Mouse (Mus musculus) neural tube, embryonic 12.5 days (tissue): ENCODE data around the gene Casc3. TPM values are rescaled to one million over a fixed set of nuclear protein-coding genes. Genes with fewer than 3 reads are reported as not detected.

ENCODE experiments used
- ATAC-seq: fragments of 200-750 bp; cut with Nextera tagmentation; 2 replicates; pipeline ENCODE4 v1.8.0; 2017; ENCODE audit warnings: low read depth, mild to moderate bottlenecking, moderate TSS enrichment, moderate library complexity; ENCODE audit not compliant: low FRiP score
- H3K27ac ChIP-seq: fragments of 300-500 bp; sonication (generic); 2 replicates; pipeline ENCODE4 v1.5.1; 2016
- H3K27me3 ChIP-seq: fragments of 300-500 bp; sonication (generic); replicated peaks from 2 replicates; pipeline ENCODE4 v1.6.1; 2016; ENCODE audit warnings: mild to moderate bottlenecking
- H3K36me3 ChIP-seq: fragments of 300-500 bp; sonication (generic); 2 replicates; pipeline ENCODE4 v1.6.1; 2016; ENCODE audit warnings: mild to moderate bottlenecking
- H3K4me1 ChIP-seq: fragments of 300-500 bp; sonication (generic); 2 replicates; pipeline ENCODE4 v1.6.1; 2016
- H3K4me2 ChIP-seq: fragments of 300-500 bp; sonication (generic); replicated peaks from 2 replicates; pipeline ENCODE4 v1.6.1; 2016; ENCODE audit warnings: mild to moderate bottlenecking
- H3K4me3 ChIP-seq: fragments of 300-500 bp; sonication (generic); 2 replicates; pipeline ENCODE4 v1.5.1; 2016
- H3K9ac ChIP-seq: fragments of 300-500 bp; sonication (generic); 2 replicates; pipeline ENCODE4 v1.6.1; 2016; ENCODE audit warnings: mild to moderate bottlenecking
- H3K9me3 ChIP-seq: fragments of 300-500 bp; sonication (generic); 2 replicates; pipeline ENCODE4 v1.6.1; 2016; ENCODE audit warnings: mild to moderate bottlenecking
- WGBS: fragments of 180-500 bp; shearing (Covaris S2); methylation state at CpG from one replicate; pipeline ENCODE4 v1.1.7; 2016; 5-methylcytosine and 5-hydroxymethylcytosine counted together
- polyA plus RNA-seq: library from polyadenylated mRNA; unstranded; fragments of >200 nt; fragmentation: Nextera tagmentation; extraction: Ambion mirVana; gene quantifications from 2 replicates; pipeline ENCODE4 v1.2.1, GENCODE M21; 2016

Gene Casc3
- polyA plus RNA-seq, 1 experiment from 2014 or later: 68.5 TPM

DNA sequence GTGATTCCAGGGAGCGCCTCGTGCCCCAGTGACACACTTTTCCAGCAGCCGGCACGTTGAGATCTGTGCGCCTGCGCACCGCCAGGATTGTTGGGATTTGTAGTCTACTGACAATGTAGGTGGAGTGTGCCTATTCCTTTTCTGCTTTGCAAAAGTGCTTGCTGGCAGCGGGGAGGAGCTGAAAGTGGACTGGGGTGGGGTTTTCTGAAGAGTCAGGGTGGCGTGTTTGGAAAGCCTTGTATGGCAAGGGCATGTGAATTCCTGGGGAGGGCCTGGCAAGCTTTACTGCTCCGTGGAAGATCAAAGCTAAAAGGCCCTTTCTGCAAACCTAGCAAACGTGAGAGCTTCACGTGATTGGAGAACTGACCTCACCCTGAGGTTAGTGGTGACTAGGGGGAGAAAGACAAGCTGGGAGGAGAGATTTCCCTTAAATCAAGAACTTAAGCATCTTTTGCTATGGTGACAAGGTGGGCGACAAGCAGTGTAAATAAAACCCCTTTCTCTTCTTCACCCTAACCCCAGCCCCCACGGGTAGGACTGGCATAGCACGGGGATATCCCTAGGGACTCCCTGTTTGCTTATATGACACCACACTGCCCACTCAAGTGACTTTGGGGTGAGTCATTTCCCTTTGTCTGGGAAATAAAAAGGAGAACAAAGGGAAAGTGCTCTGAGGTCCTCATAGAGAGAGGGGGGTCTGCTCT is 29.2 kb upstream of the Casc3 start:
- no peaks in the 10 kb centered on the region for H3K9me3 ChIP-seq
- peak; percentile 78 for ATAC-seq
- H3K9ac ChIP-seq: peak overlapping the region; percentile 35; the same call in 1 of the 2 replicates
- H3K27me3 ChIP-seq: no peaks in the 10 kb centered on the region
- no peak overlapping the region for H3K27ac ChIP-seq
- 2% methylated on average over 15 of the region's 15 CpGs for WGBS
- peak overlapping the region; percentile 80 for H3K4me2 ChIP-seq
- peaks cover 3% of the 10 kb centered on the region; the same call in 1 of the 2 replicates for H3K36me3 ChIP-seq
- peak overlapping the region; percentile 28 for H3K4me3 ChIP-seq
- H3K4me1 ChIP-seq: peaks cover 40% of the 10 kb centered on the region

- H3K9ac ChIP-seq: peak overlapping the region; percentile 35; the same call in 1 of the 2 replicates
- peaks cover 40% of the 10 kb centered on the region for H3K4me1 ChIP-seq
- no peak overlapping the region for H3K27ac ChIP-seq
- peak; percentile 16; the same call in 1 of the 2 replicates for ATAC-seq
- H3K4me2 ChIP-seq: peak overlapping the region; percentile 80
- no peaks in the 10 kb centered on the region for H3K36me3 ChIP-seq
- H3K27me3 ChIP-seq: no peaks in the 10 kb centered on the region
- no peak overlapping the region for H3K4me3 ChIP-seq
- 39% methylated on average over 12 of the region's 12 CpGs for WGBS
- no peaks in the 10 kb centered on the region for H3K9me3 ChIP-seq
Measured at GRCm38 (mm10) chr11:98776052-98776764, 28.5 kb upstream of the Casc3 start.

GRCm38 (mm10) chr11:98776843-98777590 is 27.7 kb upstream of the Casc3 start:
- no peaks in the 10 kb centered on the region for H3K27me3 ChIP-seq
- no peak overlapping the region for H3K4me3 ChIP-seq
- no peak for ATAC-seq
- H3K9me3 ChIP-seq: no peaks in the 10 kb centered on the region
- 0 out of 2 replicates have a peak overlapping the region, but pooled peaks have one; percentile 18 for H3K9ac ChIP-seq
- H3K4me1 ChIP-seq: peaks cover 46% of the 10 kb centered on the region
- H3K27ac ChIP-seq: no peak overlapping the region; the same call in 1 of the 2 replicates
- peak overlapping the region; percentile 22; the same call in 1 of the 2 replicates for H3K4me2 ChIP-seq
- 14% methylated on average over 9 of the region's 9 CpGs for WGBS
- H3K36me3 ChIP-seq: no peaks in the 10 kb centered on the region

- ATAC-seq: no peak
- Histone ChIP-seq H3K27ac (no peak overlapping the region), H3K27me3 (no peaks in the 10 kb centered on the region), H3K4me1 (peaks cover 55% of the 10 kb centered on the region), H3K4me2 (no peak overlapping the region), H3K36me3 (no peaks in the 10 kb centered on the region), H3K9me3 (no peaks in the 10 kb centered on the region), H3K9ac (no peak overlapping the region), H3K4me3 (no peak overlapping the region)
Measured at GRCm38 (mm10) chr11:98777888-98778287, 26.8 kb upstream of the Casc3 start.

GRCm38 (mm10) chr11:98781851-98782512 is 22.7 kb upstream of the Casc3 start:
- Histone ChIP-seq H3K36me3 (no peaks in the 10 kb centered on the region), H3K9ac (peak overlapping the region; percentile 19; the same call in 1 of the 2 replicates), H3K4me3 (no peak overlapping the region), H3K9me3 (no peaks in the 10 kb centered on the region), H3K27me3 (no peaks in the 10 kb centered on the region), H3K4me2 (peak overlapping the region; percentile 53), H3K4me1 (peaks cover 49% of the 10 kb centered on the region), H3K27ac (no peak overlapping the region)
- ATAC-seq: no peak
- 23% methylated on average over 13 of the region's 14 CpGs for WGBS

- no peak for ATAC-seq
- 2% methylated on average over 17 of the region's 17 CpGs for WGBS
- H3K36me3 ChIP-seq: no peaks in the 10 kb centered on the region
- H3K4me3 ChIP-seq: peak overlapping the region; percentile 11; the same call in 1 of the 2 replicates
- peak overlapping the region; percentile 53 for H3K4me2 ChIP-seq
- H3K4me1 ChIP-seq: peaks cover 49% of the 10 kb centered on the region
- no peaks in the 10 kb centered on the region for H3K9me3 ChIP-seq
- peak overlapping the region; percentile 9; the same call in 1 of the 2 replicates for H3K9ac ChIP-seq
- no peaks in the 10 kb centered on the region for H3K27me3 ChIP-seq
- peak overlapping the region; percentile 64 for H3K27ac ChIP-seq
Measured at GRCm38 (mm10) chr11:98782651-98783235, 22.0 kb upstream of the Casc3 start.

DNA sequence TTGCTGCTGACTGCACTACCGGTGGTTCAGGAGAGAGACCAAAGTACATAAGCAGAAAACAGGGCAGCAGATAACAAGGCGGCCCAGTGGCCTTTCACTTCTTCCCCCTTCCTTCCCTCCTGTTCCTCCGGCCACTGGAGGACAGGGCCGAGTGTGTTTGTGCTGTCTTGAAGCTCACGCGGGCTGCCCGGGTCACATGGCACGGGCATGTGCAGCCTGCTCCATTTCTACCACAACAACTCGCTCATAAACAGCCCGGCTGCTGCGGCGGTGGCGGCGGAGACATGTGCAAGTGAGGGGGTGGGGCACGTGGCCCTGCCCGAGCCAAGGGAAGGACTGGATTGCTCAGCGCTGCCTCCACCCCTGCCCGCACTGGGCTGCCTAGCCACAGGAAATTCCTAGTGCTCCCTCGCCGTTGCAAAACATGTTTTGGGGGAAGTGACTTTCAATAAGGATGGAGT is 21.4 kb upstream of the Casc3 start:
- H3K27me3 ChIP-seq: no peaks in the 10 kb centered on the region
- H3K36me3 ChIP-seq: no peaks in the 10 kb centered on the region
- peaks cover 52% of the 10 kb centered on the region for H3K4me1 ChIP-seq
- WGBS: 2% methylated on average over 20 of the region's 20 CpGs
- 0 out of 2 replicates have a peak, but pooled peaks have one; percentile 27 for ATAC-seq
- peak overlapping the region; percentile 53 for H3K4me2 ChIP-seq
- H3K27ac ChIP-seq: peak overlapping the region; percentile 64; the same call in 1 of the 2 replicates
- peak overlapping the region; percentile 9; the same call in 1 of the 2 replicates for H3K9ac ChIP-seq
- H3K9me3 ChIP-seq: no peaks in the 10 kb centered on the region
- peak overlapping the region; percentile 11; the same call in 1 of the 2 replicates for H3K4me3 ChIP-seq

DNA sequence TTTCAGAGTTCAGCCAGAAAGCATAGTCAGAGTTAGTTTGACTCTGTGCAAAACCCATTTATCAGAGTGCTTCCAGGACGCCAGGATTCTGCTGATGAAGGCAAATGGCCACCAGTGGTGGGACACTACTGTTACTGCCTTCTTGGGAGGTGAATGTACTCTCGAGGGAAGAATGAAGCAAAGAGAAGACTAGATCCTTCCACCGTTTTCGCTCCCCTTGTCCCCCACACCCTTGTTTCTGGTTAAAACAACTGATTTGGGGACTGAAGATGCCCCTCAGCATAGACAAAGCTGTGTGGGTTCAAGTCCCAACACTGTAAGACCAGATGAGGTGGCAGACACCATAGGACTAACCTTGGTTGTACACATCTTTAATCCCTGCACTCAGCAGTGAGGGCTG is 20.6 kb upstream of the Casc3 start:
- peaks cover 56% of the 10 kb centered on the region for H3K4me1 ChIP-seq
- 68% methylated on average over 4 of the region's 4 CpGs for WGBS
- no peak for ATAC-seq
- H3K36me3 ChIP-seq: no peaks in the 10 kb centered on the region
- no peak overlapping the region for H3K4me2 ChIP-seq
- no peak overlapping the region for H3K9ac ChIP-seq
- no peaks in the 10 kb centered on the region for H3K27me3 ChIP-seq
- no peak overlapping the region for H3K27ac ChIP-seq
- H3K4me3 ChIP-seq: no peak overlapping the region
- H3K9me3 ChIP-seq: no peaks in the 10 kb centered on the region

DNA sequence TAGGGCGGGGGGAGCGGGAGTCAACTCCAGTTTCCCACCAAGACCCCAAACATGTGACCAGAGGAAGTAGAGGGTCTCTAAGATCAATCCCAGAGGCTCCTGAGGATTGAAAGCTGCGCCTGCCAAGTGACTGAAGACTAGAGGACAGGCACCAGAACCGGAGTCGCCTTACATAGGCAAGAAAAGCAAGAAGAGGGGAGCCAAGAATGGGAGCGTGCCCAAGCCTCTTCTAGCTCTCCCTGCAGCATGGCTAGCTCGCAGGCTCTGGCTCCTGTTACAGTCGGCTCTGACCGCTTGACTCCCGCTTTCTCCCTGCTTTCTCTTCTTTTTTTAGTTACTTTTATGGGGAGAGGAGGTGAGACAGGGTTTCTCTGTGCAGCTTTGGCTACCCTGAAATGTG is 19.5 kb upstream of the Casc3 start:
- no peaks in the 10 kb centered on the region for H3K36me3 ChIP-seq
- H3K9me3 ChIP-seq: no peaks in the 10 kb centered on the region
- no peak for ATAC-seq
- no peak overlapping the region for H3K27ac ChIP-seq
- H3K27me3 ChIP-seq: no peaks in the 10 kb centered on the region
- peaks cover 56% of the 10 kb centered on the region for H3K4me1 ChIP-seq
- peak overlapping the region; percentile 49; the same call in 1 of the 2 replicates for H3K4me2 ChIP-seq
- H3K4me3 ChIP-seq: no peak overlapping the region
- no peak overlapping the region for H3K9ac ChIP-seq
- 70% methylated on average over 10 of the region's 10 CpGs for WGBS

- Histone ChIP-seq H3K36me3 (no peaks in the 10 kb centered on the region), H3K4me3 (no peak overlapping the region), H3K27me3 (no peaks in the 10 kb centered on the region), H3K4me1 (peaks cover 56% of the 10 kb centered on the region), H3K9me3 (no peaks in the 10 kb centered on the region), H3K4me2 (peak overlapping the region; percentile 49), H3K9ac (no peak overlapping the region), H3K27ac (no peak overlapping the region)
- 11% methylated on average over 12 of the region's 12 CpGs for WGBS
- no peak for ATAC-seq
Measured at GRCm38 (mm10) chr11:98785772-98786281, 18.9 kb upstream of the Casc3 start.
